Mouse (Mus musculus): Measurements from ENCODE around the gene Samd13. TPM values are rescaled to one million over a fixed set of nuclear protein-coding genes. Genes with fewer than 3 reads are reported as not detected.

The Samd13 gene
- polyA plus RNA-seq, 1 experiment from 2014 or later = 0.20 TPM

- Histone ChIP-seq H3K36me3 (ENCODE audit: control insufficient read depth, insufficient read depth, low read length) (no peaks in the 10 kb centered on the region), H3K9me3 (ENCODE audit: control insufficient read depth, low read length) (no peaks in the 10 kb centered on the region), H3K27ac (ENCODE audit: low read depth, low read length) (no peak overlapping the region), H3K27me3 (replicated peaks; ENCODE audit: control insufficient read depth, insufficient read depth, low read length) (no peaks in the 10 kb centered on the region), H3K4me2 (ENCODE audit: low read length) (peak overlapping the region; percentile 46), H3K4me1 (ENCODE audit: control insufficient read depth, insufficient read depth, low read depth, low read length) (no peaks in the 10 kb centered on the region; the same call in none of the 2 replicates), H3K4me3 (ENCODE audit: low read length) (peak overlapping the region; percentile 25; the same call in 1 of the 2 replicates), H3K9ac (ENCODE audit: low read depth, low read length) (no peak overlapping the region)
- 67% methylated on average over 8 of the region's 8 CpGs for WGBS
- ATAC-seq = no peak
Measured at GRCm38 (mm10) chr3:146681696-146682095, 3.7 kb downstream of the Samd13 start.

GRCm38 (mm10) chr3:146680625-146681024 is 4.8 kb downstream of the Samd13 start:
- no peak for ATAC-seq

GRCm38 (mm10) chr3:146679646-146680045 is 5.7 kb downstream of the Samd13 start:
- no peak overlapping the region for H3K27ac ChIP-seq (ENCODE audit: low read depth, low read length)
- 94% methylated on average over 16 of the region's 16 CpGs for WGBS
- H3K27me3 ChIP-seq (replicated peaks; ENCODE audit: control insufficient read depth, insufficient read depth, low read length) = no peaks in the 10 kb centered on the region
- no peak overlapping the region for H3K4me2 ChIP-seq (ENCODE audit: low read length)
- no peak for ATAC-seq
- H3K9ac ChIP-seq (ENCODE audit: low read depth, low read length) = no peak overlapping the region
- H3K9me3 ChIP-seq (ENCODE audit: control insufficient read depth, low read length) = no peaks in the 10 kb centered on the region
- no peak overlapping the region for H3K4me3 ChIP-seq (ENCODE audit: low read length)
- H3K36me3 ChIP-seq (ENCODE audit: control insufficient read depth, insufficient read depth, low read length) = no peaks in the 10 kb centered on the region
- no peaks in the 10 kb centered on the region for H3K4me1 ChIP-seq (ENCODE audit: control insufficient read depth, insufficient read depth, low read depth, low read length)

More at GRCm38 (mm10) chr3:146680625-146681024, 4.8 kb downstream of the Samd13 start:
- Histone ChIP-seq H3K36me3 (ENCODE audit: control insufficient read depth, insufficient read depth, low read length) (no peaks in the 10 kb centered on the region), H3K4me1 (ENCODE audit: control insufficient read depth, insufficient read depth, low read depth, low read length) (no peaks in the 10 kb centered on the region; the same call in none of the 2 replicates), H3K4me3 (ENCODE audit: low read length) (no peak overlapping the region), H3K9ac (ENCODE audit: low read depth, low read length) (no peak overlapping the region), H3K9me3 (ENCODE audit: control insufficient read depth, low read length) (no peaks in the 10 kb centered on the region), H3K27ac (ENCODE audit: low read depth, low read length) (no peak overlapping the region), H3K4me2 (ENCODE audit: low read length) (no peak overlapping the region), H3K27me3 (replicated peaks; ENCODE audit: control insufficient read depth, insufficient read depth, low read length) (no peaks in the 10 kb centered on the region)
- 94% methylated on average over 13 of the region's 13 CpGs for WGBS

GRCm38 (mm10) chr3:146676193-146676592 is 9.2 kb downstream of the Samd13 start:
- H3K27me3 ChIP-seq (replicated peaks; ENCODE audit: control insufficient read depth, insufficient read depth, low read length) = no peaks in the 10 kb centered on the region
- H3K36me3 ChIP-seq (ENCODE audit: control insufficient read depth, insufficient read depth, low read length) = no peaks in the 10 kb centered on the region
- H3K9me3 ChIP-seq (ENCODE audit: control insufficient read depth, low read length) = no peaks in the 10 kb centered on the region
- no peak overlapping the region for H3K4me2 ChIP-seq (ENCODE audit: low read length)
- no peak overlapping the region for H3K9ac ChIP-seq (ENCODE audit: low read depth, low read length)
- no peak overlapping the region for H3K4me3 ChIP-seq (ENCODE audit: low read length)
- no peak for ATAC-seq
- no peak overlapping the region for H3K27ac ChIP-seq (ENCODE audit: low read depth, low read length)
- no peaks in the 10 kb centered on the region for H3K4me1 ChIP-seq (ENCODE audit: control insufficient read depth, insufficient read depth, low read depth, low read length)
- 91% methylated on average over 4 of the region's 4 CpGs for WGBS

GRCm38 (mm10) chr3:146675101-146675500 is 10.3 kb downstream of the Samd13 start:
- WGBS = 96% methylated on average over 1 of the region's 1 CpGs
- Histone ChIP-seq H3K36me3 (ENCODE audit: control insufficient read depth, insufficient read depth, low read length) (no peaks in the 10 kb centered on the region), H3K4me2 (ENCODE audit: low read length) (no peak overlapping the region), H3K9ac (ENCODE audit: low read depth, low read length) (no peak overlapping the region), H3K27ac (ENCODE audit: low read depth, low read length) (no peak overlapping the region), H3K27me3 (replicated peaks; ENCODE audit: control insufficient read depth, insufficient read depth, low read length) (no peaks in the 10 kb centered on the region), H3K4me3 (ENCODE audit: low read length) (no peak overlapping the region), H3K4me1 (ENCODE audit: control insufficient read depth, insufficient read depth, low read depth, low read length) (no peaks in the 10 kb centered on the region), H3K9me3 (ENCODE audit: control insufficient read depth, low read length) (no peaks in the 10 kb centered on the region)
- ATAC-seq = no peak

- Histone ChIP-seq H3K4me1 (ENCODE audit: control insufficient read depth, insufficient read depth, low read depth, low read length) (no peaks in the 10 kb centered on the region), H3K9me3 (ENCODE audit: control insufficient read depth, low read length) (no peaks in the 10 kb centered on the region), H3K9ac (ENCODE audit: low read depth, low read length) (no peak overlapping the region), H3K36me3 (ENCODE audit: control insufficient read depth, insufficient read depth, low read length) (no peaks in the 10 kb centered on the region), H3K27me3 (replicated peaks; ENCODE audit: control insufficient read depth, insufficient read depth, low read length) (no peaks in the 10 kb centered on the region), H3K4me2 (ENCODE audit: low read length) (no peak overlapping the region), H3K4me3 (ENCODE audit: low read length) (no peak overlapping the region), H3K27ac (ENCODE audit: low read depth, low read length) (no peak overlapping the region)
- ATAC-seq = no peak
- WGBS = 69% methylated on average over 2 of the region's 2 CpGs
Measured at GRCm38 (mm10) chr3:146671121-146671520, 14.3 kb downstream of the Samd13 start.

GRCm38 (mm10) chr3:146661907-146662306 is 23.5 kb downstream of the Samd13 start:
- no peak for ATAC-seq
- H3K36me3 ChIP-seq (ENCODE audit: control insufficient read depth, insufficient read depth, low read length) = no peaks in the 10 kb centered on the region
- H3K9ac ChIP-seq (ENCODE audit: low read depth, low read length) = no peak overlapping the region
- no peaks in the 10 kb centered on the region for H3K27me3 ChIP-seq (replicated peaks; ENCODE audit: control insufficient read depth, insufficient read depth, low read length)
- H3K27ac ChIP-seq (ENCODE audit: low read depth, low read length) = no peak overlapping the region
- 79% methylated on average over 7 of the region's 7 CpGs for WGBS
- no peak overlapping the region for H3K4me3 ChIP-seq (ENCODE audit: low read length)
- no peaks in the 10 kb centered on the region for H3K9me3 ChIP-seq (ENCODE audit: control insufficient read depth, low read length)
- H3K4me1 ChIP-seq (ENCODE audit: control insufficient read depth, insufficient read depth, low read depth, low read length) = no peaks in the 10 kb centered on the region
- no peak overlapping the region for H3K4me2 ChIP-seq (ENCODE audit: low read length)

- Histone ChIP-seq H3K4me1 (ENCODE audit: control insufficient read depth, insufficient read depth, low read depth, low read length) (no peaks in the 10 kb centered on the region), H3K27ac (ENCODE audit: low read depth, low read length) (no peak overlapping the region), H3K27me3 (replicated peaks; ENCODE audit: control insufficient read depth, insufficient read depth, low read length) (no peaks in the 10 kb centered on the region), H3K36me3 (ENCODE audit: control insufficient read depth, insufficient read depth, low read length) (no peaks in the 10 kb centered on the region), H3K9ac (ENCODE audit: low read depth, low read length) (no peak overlapping the region), H3K9me3 (ENCODE audit: control insufficient read depth, low read length) (no peaks in the 10 kb centered on the region), H3K4me2 (ENCODE audit: low read length) (no peak overlapping the region), H3K4me3 (ENCODE audit: low read length) (no peak overlapping the region)
- WGBS = 63% methylated on average over 6 of the region's 6 CpGs
- no peak for ATAC-seq
Measured at GRCm38 (mm10) chr3:146661001-146661400, 24.4 kb downstream of the Samd13 start.

- no peak for ATAC-seq
- Histone ChIP-seq H3K4me2 (ENCODE audit: low read length) (no peak overlapping the region), H3K9me3 (ENCODE audit: control insufficient read depth, low read length) (no peaks in the 10 kb centered on the region), H3K27ac (ENCODE audit: low read depth, low read length) (no peak overlapping the region), H3K9ac (ENCODE audit: low read depth, low read length) (no peak overlapping the region), H3K27me3 (replicated peaks; ENCODE audit: control insufficient read depth, insufficient read depth, low read length) (no peaks in the 10 kb centered on the region), H3K4me1 (ENCODE audit: control insufficient read depth, insufficient read depth, low read depth, low read length) (no peaks in the 10 kb centered on the region), H3K4me3 (ENCODE audit: low read length) (no peak overlapping the region), H3K36me3 (ENCODE audit: control insufficient read depth, insufficient read depth, low read length) (no peaks in the 10 kb centered on the region)
- 92% methylated on average over 5 of the region's 5 CpGs for WGBS
Measured at GRCm38 (mm10) chr3:146659321-146659720, 26.1 kb downstream of the Samd13 start.
